Mouse (Mus musculus) embryo, embryonic 11 days (tissue): ENCODE measurements around the gene Npas3.
"Not testable (repeated sequence)": the region's sequence is repeated elsewhere in the genome, so short reads cannot be mapped to it uniquely, and the experiment has no call there.

Experiments
- DNase-seq: peaks from one replicate; pipeline ENCODE4 v3.0.0-alpha.2; 2015

The Npas3 gene

DNA sequence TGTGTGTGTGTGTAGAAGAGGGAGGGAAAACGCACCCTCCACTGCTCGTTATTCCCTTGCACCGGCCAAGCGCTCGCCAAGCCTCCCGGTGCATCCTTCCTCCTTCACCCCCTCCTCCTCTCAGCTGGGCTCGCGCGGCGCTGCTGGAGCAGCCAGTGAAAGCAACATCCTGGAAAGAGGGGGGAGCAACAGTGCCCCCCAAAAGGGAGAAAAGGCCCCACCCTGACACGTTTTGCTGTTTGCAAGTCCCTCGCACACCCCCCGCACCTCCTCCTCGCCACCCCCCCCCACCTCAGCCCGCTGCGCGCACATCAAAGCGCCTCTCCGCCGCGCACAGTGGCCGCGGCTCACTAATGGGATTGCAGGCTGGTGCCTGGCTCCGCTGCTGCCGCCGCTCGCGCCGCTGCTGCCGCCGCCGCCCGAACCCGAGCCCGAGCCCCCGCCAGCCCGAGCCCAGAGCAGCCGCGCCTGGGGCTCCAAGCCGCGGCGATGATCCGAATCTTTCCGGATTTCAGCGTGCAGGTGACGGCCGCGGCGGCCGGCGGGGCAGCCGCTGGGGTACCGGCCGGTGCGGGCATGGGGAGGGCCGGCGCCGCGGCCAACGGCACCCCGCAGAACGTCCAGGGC, at the start of gene Npas3:
Gene Npas3, plus strand, starts transcription at position 577 of the 627 bp plus-strand sequence.
- DNase-seq = peak; percentile 87

DNA sequence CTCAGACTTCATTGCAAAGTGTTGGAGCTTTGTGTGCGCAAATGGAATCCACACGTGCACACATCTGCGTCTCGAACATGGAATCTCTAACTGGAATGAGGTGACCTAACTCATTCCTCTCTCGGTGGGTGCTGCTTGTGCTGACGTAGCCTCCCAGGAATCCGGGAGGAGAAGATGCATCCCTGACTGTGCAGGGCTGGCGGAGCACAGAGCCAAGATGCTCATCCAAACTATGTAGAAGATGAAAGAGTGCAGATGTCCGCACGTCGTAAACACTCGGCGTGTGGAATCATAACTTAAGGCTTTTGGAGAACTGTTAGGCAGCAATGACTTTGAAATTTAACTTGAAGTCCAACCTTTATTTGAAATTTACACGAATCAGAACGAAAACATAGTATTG, 31.3 kb upstream of the Npas3 start:
- DNase-seq = no peak

DNA sequence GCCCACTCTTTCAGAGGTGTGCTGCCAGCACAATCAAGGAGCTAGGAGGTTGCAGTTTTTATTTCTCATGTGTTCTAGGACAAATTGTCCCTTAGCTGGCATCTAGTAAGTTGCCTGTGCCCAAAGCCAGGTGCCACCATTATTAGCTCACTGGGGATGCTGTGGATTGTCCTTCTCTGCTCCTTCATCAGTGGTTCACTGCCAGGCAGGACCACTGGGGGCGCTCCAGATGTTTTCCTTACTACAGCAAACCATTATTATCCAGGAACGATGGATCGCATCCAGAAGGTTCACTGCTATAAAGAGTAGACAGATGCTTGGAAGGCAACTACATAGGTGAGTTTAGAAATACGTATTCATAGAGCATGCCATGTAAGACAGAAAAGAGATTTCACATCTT, 25.7 kb upstream of the Npas3 start:
- DNase-seq = peak; percentile 31

DNA sequence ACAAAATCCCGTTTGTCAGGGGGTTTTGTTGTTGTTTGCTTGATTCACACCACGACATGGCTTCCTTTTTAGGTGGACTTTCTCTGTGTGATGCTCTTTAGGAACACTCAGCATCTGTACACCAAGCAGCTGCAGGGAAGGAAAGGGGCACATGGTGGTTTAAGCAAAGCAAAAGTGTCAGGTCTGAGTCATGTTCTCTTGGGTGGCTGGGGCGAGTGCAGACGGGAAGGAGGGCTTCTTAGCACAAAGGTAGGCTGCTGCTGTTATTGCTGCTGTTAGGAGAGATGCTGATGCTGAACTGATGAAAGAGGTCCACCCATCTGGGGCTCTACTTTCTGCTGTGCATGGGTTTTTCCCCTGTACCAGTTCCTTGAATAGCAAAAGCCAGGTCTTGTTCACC, 21.1 kb upstream of the Npas3 start:
- no peak for DNase-seq

DNA sequence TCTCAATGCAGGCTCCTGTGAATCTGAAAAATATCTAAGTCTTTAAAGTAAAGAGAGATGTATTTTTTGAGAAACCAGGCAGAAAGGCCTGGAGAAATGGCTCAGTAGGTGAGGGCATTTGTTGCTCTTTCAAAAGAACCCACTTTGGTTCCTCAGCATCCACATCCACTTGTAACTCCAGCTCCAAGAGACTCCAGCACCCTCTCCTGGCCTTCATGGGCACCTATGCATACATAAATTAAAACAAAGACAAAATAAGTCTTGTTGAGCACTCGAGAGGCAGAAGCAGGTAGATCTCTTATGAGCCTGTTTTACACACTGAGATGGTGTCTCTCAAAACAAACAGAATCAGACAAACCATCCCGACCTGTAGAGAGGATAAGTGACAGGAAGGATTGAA, 19.1 kb upstream of the Npas3 start:
- DNase-seq = no peak

DNA sequence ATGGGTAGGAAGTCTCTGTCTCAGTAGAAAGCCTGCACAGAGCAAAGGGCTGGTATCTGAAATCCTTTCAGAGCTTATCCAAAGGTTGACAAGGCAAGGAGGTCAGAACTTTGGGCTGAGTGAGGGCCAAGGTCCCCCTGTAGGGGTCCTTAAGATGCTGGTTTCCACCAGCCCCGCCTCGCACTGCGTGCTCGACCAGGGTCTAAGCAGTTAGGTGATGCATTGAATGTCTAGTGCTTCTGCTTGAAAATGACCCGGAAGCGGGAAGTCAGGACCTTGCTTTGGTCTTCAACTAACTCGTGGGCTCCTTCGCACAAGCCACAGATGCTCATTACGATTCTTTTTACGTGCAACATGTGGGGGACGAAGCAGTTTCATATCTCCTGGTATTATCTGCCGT, 2.3 kb upstream of the Npas3 start:
- peak; percentile 38 for DNase-seq

DNA sequence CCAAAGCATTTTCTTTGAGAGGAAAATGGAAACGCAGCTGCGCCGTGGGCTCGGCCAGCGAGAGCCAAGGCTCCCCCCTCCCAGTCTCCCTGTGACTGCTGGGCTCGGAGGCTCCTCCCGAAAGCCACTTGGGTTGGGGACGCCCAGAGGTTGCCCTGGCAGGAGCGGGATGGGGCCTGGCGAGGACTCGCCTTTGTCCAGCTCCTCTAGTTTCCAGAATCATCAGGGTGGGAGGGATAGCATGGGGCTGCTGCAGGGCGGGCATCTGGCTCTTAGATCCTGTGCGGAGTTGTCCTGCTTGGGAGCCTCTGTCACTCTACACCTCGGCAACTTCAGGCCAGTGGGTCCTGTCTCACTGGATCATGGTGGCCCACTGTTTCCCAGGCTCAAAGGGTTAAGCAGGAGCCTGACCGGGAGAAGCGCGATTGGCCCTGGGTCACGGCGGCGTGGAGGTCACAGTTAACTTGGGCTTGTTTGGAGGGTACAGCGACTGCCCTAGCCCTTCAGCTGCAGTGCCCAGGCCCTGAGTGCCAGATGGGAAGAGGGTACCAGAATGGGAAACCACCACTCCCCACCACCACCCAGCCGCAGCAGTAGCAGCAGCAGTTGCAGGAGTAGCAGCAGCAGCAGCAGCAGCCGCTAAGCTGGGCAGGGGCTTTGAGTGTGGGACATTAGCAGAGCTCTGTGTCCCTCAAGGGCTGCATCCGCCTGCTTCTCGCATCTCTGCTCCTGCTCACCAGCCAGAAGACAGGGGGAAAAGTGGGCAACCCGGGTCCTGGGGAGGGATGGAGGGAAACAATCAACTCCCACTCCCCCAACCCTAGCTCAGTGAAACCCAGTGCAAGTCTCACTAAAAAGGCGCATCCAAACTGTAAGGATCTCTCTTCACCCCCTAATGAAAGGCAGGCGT, 1.6 kb upstream of the Npas3 start:
- DNase-seq = peak; percentile 75

DNA sequence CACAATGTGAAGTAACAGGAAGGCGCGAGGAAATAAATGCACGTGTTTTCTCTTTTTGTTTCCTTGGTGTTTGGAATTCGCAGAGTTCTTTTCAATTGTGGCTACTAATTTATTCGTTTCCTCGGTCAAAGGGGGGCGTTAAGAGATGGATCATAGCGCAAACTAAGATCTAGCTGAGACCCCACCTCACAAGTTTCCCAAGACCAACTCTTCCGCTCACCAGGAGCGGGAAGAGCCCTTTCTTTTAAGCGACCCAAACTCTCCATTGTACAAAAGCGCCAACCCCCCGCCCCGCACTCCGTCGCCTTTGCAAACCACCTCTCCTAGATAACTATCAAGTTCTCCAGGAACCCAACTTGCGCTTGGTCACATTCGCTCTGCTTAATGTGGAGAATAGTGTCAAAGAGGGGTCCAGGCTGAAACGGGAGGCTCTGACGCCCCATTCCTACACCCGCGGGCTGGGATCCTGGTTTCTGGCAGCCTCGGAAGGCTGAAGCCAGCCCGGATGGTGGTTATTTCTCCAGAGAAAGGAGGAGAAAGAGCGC, 914 bp upstream of the Npas3 start:
- peak; percentile 62 for DNase-seq

DNA sequence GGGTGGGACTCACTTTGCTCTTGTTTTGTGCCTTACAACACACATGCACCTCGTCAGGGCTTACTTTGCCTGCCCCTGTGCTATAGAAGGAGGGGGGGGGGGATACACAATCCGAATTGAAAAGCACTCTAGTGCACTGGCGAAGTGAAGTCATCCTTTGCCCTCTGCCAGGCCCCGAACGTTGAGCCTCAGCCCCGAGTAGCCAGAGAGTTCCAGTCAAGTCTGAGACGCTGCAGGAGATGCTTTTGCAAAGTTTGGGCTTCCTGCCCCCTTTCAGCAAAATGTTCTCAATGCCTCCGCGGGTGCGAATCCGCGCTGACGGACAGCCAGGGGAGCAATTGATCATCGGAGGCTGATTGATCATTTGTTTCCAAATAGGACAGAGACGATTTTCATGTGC, 319 bp downstream of the Npas3 start:
- DNase-seq = peak; percentile 62

DNA sequence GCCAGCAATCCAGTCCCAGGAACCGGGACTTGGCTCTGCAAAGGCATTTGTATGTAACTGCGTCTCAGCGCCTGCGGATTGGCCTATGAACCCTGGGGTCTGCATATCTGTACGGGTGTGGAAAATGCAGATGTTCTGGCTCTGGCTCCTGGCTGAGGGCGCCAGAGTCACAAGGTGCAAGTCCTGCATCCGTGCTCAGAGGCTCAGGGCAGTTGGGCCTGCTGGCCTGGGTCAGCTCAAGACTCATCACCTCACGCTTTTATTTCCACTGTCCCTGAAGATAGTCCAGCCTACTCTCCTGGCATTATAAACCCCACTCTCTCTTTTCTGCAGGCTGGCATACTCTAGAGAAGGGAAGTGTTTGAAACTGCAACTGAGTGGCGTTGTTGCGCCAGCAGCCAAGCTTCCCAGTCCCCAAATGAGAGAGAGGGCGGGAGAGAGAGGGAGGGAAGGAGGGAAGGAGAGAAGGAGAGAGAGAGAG, 3.3 kb downstream of the Npas3 start:
- DNase-seq = peak; percentile 79

DNA sequence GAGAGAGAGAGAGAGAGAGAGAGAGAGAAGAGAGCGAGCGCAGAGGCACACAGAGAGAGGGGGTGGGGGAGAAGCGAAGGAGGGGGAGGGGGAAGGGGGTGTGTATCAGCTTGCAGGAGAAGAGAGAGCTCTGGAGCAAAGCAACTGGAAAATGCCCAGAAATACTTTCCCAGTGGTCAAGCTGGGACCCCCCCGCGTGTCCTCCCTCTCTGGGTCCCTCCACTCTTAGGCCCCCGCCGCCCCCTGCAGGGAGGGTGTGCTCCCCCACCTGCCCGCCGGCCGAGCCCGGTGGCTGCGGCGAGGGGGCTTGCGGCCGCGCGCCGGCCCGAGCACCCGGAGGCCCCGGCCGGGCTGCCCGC, 3.7 kb downstream of the Npas3 start:
- DNase-seq = peak; percentile 75

DNA sequence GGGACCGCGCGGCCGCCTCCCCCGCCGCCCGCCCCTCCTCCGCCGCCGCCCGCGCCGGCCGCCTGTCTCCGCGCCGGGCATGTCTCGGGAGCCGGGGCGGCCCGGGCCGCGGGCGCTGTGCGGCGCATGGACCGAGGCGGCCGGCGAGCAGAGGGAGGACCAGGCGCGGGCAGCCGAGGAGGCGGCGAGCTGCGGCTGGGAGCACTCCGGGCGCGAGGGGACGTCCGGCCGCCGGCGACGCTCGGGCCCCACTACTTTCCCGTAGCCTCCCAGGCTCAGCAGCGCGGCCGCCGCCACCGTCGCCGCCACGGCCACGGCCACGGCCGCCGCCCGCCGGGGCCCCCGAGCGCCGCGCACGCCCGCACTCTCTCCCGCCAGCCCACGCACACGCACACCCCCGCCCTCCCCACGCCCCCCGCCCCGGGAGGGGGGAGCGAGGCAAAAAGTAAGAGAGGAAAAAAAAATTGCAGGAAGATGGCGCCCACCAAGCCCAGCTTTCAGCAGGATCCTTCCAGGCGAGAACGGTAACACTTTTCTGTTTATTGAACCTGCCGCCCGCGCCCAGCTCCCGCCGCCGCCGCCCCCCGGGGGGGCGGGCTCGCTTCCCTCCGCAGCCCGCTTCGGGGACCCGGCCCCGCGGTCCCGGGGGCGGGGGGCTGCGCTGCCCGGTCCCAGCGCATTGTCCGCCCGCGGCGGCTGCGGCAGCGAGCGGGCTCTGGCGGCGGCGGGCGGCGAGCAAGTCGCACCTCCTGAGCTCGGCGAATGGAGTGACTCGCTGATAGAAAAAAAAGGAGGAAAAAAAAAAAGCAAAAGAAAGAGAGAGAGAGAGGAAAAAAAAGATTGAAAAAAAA, 4.3 kb downstream of the Npas3 start:
- DNase-seq = peak; percentile 77

DNA sequence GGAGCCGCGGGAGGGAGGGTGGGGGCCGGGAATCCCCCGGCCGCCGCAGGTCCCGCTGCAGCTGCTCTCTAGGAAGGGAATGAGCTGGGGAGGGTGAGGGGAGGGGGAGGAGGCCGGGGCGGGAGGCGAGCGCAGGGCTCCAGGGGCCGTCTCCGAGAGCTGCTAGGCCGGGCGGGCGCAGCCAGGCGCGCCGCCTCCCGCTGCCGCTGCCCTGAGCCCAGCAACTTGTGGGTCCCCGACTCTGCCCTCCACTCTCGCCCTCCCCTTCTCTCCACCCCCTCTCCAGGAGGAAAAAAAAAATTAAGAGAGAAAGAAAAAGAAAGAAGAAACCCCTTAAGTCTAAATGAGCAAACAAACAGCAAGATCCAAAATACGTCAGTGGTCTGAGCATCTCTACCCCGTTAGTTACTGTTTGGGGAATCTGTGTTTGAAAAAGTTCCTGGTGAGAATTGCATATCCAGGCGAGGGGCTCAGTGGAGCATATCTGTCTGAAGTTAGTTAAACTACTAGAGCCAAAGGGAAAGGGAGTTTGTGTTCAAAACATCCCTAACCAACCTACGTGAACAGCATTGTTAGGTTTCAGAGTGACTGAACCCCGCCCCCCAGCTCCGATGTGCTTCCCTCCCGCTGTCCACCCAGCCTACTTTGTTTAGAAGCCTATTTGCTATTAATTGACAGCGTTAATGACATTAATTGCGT, 5.1 kb downstream of the Npas3 start:
- DNase-seq = peak; percentile 88

DNA sequence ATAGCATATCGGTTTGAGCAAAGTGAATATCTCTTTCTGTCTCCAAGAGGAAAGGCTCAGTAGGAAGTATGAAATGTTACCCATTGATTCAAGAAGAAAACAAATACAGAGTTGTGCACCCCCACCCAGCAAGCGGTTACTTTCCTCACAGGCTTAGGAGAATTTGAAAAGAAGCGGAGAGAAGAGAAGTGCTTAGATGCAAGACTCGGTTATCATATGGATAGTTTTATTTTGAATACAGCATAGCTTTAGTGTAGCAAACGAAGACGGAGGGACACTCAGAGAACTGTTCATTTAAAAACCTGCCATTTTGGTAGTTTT, 5.6 kb downstream of the Npas3 start:
- no peak for DNase-seq

DNA sequence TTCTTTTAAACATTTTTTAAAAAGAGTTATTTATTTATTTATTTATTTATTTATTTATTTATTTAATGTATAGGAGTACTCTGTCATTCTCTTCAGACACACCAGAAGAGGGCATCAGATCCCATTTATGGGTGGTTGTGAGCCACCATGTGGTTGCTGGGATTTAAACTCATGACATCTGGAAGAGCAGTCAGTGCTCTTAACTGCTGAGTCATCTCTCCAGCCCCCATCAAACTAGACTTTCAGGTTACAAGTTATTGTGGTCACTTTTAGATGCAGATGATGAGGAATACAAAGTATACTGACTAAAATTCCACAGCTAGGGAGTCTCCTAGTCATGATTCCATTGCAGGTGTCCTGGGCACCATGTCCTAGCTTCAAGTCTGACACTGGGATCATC, 26.0 kb downstream of the Npas3 start:
- not testable (repeated sequence) for DNase-seq

DNA sequence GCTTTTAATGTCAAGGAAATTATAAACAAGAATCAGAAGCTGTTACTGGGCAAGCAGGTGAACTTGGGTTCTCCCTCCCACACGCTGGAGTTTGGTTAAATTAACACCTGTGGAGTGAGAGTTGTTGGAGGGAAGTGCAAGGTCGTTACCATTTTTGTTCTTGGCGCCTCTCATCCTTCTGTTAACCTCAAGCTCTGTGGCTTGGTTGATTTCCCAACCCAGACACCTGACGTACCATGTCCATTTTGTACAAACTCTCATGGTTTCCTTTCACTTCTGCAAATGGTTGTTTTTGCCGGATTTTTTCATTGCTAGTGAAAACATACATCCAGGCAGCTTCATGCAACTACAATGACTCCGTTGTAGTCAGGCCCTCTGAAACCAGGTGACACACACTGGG, 28.9 kb downstream of the Npas3 start:
- no peak for DNase-seq

DNA sequence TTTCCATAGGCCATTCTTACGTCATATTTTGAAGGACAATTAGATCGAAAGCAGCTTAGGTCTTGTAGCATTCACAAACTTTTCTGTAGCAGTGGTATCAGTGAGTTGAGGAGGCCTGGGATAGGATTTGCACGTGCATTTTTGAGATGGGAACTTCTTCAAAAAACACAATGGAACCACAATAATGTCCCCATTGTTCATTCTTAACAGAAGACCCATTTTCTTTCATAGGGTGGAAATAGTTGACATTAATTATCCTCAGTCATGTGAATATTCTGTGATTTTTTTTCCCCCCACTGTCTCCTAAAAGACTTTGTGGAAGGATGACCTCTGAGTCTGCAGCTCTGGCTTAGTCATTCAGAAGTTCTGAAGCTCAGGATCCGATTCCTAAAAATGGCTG, 41.9 kb downstream of the Npas3 start:
- no peak for DNase-seq

DNA sequence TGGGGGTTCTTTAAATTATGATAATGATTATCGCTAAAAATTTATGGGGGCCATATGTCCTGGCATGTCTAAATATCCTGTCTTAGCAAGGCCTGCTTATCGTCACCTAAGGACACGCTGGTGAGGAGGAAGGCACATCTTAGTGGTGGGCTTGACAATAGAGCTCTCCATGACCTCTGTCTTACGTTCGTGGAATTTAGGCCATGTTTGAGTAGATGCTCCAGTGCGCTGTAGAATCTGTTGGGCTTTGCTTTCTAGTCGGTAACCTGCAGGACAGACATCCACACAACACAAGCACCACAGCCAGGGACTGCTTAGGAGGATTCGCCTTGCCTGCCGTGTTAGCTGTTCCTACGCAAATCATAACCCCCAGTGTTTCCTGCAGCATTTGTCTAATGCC, 42.4 kb downstream of the Npas3 start:
- no peak for DNase-seq

DNA sequence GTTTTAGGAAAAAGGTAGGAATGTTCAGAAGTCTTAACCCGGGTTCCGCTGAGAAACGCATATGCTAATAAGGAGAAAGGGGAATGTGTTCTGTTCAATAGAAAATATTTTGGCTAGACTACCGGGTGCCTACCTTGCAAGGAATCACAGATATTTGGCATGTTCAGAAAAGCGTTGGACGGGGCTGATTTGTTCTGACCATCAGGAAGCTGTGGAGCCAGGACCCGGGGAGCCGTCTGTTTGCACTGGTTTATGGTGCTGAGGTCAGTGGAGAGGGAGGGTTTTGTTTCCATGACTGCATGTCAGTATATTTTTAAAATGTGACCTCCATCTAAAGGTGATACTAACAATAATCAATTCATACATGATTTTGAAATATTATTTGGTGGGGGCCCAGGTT, 43.5 kb downstream of the Npas3 start:
- DNase-seq = peak; percentile 34

DNA sequence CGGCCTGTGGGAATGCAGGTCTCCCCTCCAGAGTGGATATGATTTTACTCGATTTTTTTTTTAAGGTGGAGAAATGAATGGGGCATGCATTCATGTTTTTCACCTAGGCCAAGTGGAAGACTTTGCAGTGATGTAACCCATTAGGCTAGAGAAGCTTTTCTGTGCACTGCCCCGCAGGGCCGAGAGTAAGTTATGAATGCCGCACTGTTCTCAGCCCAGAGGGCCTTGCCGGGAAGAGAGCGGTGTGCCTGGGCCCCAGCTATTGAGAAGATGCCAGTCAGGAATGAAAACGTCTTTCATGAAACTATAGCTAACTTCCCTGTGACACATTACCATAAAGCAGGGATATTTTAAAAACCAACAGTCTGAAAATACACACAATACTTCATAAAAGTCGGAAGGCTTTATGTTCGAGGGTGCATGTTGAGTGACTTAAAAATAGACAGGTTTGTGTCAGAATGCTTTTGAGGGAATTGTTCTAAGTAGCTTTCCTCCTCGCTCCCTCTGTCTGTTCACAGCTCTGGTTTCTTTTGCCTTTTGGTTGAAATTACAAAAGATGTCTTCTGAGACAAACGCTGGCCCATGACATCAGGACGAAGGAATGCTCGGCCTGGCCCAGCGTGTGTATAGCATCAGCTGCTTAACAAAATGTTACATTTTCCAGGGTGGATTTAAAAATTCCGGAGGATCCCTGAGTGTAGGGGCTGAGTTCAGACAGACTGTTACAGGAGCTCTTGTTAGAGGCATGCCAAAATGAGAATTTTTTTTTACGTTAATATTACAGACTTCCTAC, 44.2 kb downstream of the Npas3 start:
- peak; percentile 77 for DNase-seq

DNA sequence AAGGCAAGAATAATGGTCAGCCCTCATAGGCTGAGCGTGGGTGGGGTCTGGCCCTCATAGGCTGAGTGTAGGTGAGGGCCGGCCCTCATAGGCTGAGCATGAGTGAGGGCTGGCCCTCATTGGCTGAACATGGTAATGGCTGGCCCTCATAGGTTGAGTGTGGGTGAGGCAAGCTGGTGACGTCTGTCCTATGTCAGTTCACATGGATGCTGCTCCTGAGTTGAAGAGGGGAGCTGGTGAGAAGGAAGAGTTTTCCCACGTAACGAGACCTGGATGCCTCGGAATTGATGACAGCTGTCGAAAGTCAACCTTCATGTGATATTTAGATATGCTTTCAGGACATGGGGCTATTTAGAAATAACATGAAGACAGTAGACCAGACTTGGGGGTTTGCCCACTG, 45.5 kb downstream of the Npas3 start:
- DNase-seq = no peak

DNA sequence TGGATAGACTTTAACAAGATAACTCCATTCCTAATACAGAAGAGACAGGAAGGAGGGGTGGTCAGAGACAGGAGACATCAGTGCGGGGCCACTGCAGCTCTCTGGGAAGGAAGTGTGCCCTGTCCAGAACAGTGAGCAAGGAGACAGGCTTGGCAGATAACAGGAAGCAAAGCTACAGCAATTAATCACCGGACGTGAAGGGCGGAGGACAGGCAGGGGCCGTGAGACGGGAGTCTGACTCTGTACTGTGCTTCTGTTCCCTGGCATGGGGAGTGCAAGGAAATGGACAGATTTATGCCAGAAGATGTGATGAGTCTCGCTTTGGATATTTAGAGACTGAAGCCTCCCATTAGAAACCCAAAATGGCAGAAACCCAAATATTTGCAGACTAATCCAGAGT, 47.3 kb downstream of the Npas3 start:
- DNase-seq = peak; percentile 50
